ENCODE assay signal across 9 mouse cellular contexts in genomic region chr14:121191739-121192138, GRCm38 (mm10).
DNase-seq lines count a peak whose midpoint lies in the region; ATAC-seq lines count a peak whose summit lies in the region.
"Had no signal": no experiment of that assay in that cellular context is flagged by ENCODE, and none has a peak within 500 bp of the region (broad histone marks: within the 10 kb centered on the region; RNA-seq: fewer than 3 reads in every experiment).

No protein-coding gene starts in this region.

- 81% methylated on average over 13 of the region's 13 CpGs for WGBS in heart, embryonic 10.5 days
- 31% methylated on average over 13 of the region's 13 CpGs for WGBS in stomach, embryonic 15.5 days

- peaks cover 35% of the 10 kb centered on the region for H3K36me3 ChIP-seq in heart, embryonic 10.5 days
- H3K36me3 ChIP-seq in stomach, embryonic 15.5 days, result 0 out of 2 replicates have a peak, but pooled peaks cover 4% of the 10 kb centered on the region

- no peak overlapping the region for H3K9ac ChIP-seq in stomach, embryonic 15.5 days

- peaks cover 27% of the 10 kb centered on the region for H3K4me1 ChIP-seq in heart, embryonic 10.5 days
- H3K4me1 ChIP-seq in stomach, embryonic 15.5 days, result peaks cover 22% of the 10 kb centered on the region

- no peak; the same call in 1 of the 2 replicates for ATAC-seq in stomach, embryonic 15.5 days (ENCODE audit: insufficient read depth, low FRiP score, low read depth)

- H3K4me2 ChIP-seq in stomach, embryonic 15.5 days, result peak overlapping the region; percentile 13; the same call in 1 of the 2 replicates

- no peak overlapping the region for H3K4me3 ChIP-seq in heart, embryonic 10.5 days
- no peak overlapping the region for H3K4me3 ChIP-seq in stomach, embryonic 15.5 days (replicated peaks)

- no peaks in the 10 kb centered on the region for H3K27me3 ChIP-seq in heart, embryonic 10.5 days (ENCODE audit: insufficient read depth, poor library complexity, severe bottlenecking)
- no peaks in the 10 kb centered on the region for H3K27me3 ChIP-seq in stomach, embryonic 15.5 days (replicated peaks)

- H3K27ac ChIP-seq in heart, embryonic 10.5 days, result no peak overlapping the region
- H3K27ac ChIP-seq in stomach, embryonic 15.5 days, result peak overlapping the region; percentile 77
- H3K27ac ChIP-seq: macrophage had no signal

- peak; percentile 97 for DNase-seq in heart, adult 11 months
- DNase-seq in heart, embryonic 10.5 days (ENCODE audit: low spot score), result no peak
- DNase-seq in Muller cell, postnatal 12 days (ENCODE audit: inconsistent ontology term), result peak; percentile 90
- peak; percentile 64 for DNase-seq in gastrocnemius, postnatal 25 days
- peak; percentile 46 to 59 for DNase-seq in kidney, postnatal 4 days
- no peak for DNase-seq in spleen, postnatal 4 days (ENCODE audit: low spot score in 2 of 2)
- no peak for DNase-seq in left cerebral cortex, adult 8-10 months (ENCODE audit: low spot score in 2 of 2)

- H3K9me3 ChIP-seq in heart, embryonic 10.5 days, result peaks cover 3% of the 10 kb centered on the region
- no peaks in the 10 kb centered on the region for H3K9me3 ChIP-seq in stomach, embryonic 15.5 days

Comparison
In these comparisons a context has a peak if more than half of its experiments do, and no peak if none do; other contexts are left out.
1. DNase-seq: peak in heart, adult 11 months (single experiment), Muller cell, postnatal 12 days (single experiment), gastrocnemius, postnatal 25 days (single experiment) and kidney, postnatal 4 days (2 of 2); none in heart, embryonic 10.5 days (single experiment), spleen, postnatal 4 days (0 of 2) and left cerebral cortex, adult 8-10 months (0 of 2).